Mouse (Mus musculus): ENCODE results near the gene Ptprk.

DNA sequence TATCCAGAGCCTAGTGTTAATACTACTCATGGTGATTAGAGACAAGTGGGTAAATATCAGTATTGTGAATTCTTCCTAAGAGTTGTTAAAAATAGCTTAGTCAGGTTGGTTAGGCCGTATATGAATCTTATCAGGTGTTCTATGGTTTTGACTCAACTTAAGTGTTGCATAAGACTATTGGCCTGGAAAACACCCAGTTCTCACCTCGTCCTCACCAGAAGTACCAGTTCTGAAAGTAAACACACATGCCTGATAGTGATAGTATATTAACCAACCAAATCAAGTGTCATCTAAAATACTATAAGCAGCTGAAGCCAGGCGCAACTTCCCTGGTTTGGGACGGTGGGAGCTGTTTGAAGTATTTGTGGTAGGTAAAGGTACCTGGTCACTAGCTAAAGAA is 153.1 kb downstream of the Ptprk start:
- no peak for TF ChIP-seq CTCF (IDR thresholded peaks at IDR 0.05; ENCODE audit: borderline replicate concordance, control insufficient read depth, extremely low read depth, insufficient read depth, low read length, poor library complexity)
- no peak for TF ChIP-seq POLR2A (IDR thresholded peaks at IDR 0.05; ENCODE audit: control insufficient read depth, extremely low read depth, insufficient read depth, low read length, poor library complexity)
